Mouse (Mus musculus): ENCODE measurements around the gene Slc29a1. TPM values are rescaled to one million over a fixed set of nuclear protein-coding genes. Genes with fewer than 3 reads are reported as not detected.

Gene Slc29a1
- polyA plus RNA-seq, 1 experiment from 2014 or later = 49.4 TPM

- Histone ChIP-seq H3K9ac (ENCODE audit: low read length) (no peak overlapping the region), H3K4me3 (ENCODE audit: low read depth, low read length) (no peak overlapping the region), H3K27ac (replicated peaks) (no peak overlapping the region), H3K27me3 (ENCODE audit: control insufficient read depth, insufficient read depth, low read length) (no peaks in the 10 kb centered on the region), H3K4me1 (replicated peaks; ENCODE audit: control insufficient read depth, insufficient read depth) (no peaks in the 10 kb centered on the region), H3K4me2 (replicated peaks; ENCODE audit: low read depth) (no peak overlapping the region), H3K9me3 (ENCODE audit: control insufficient read depth, low read length) (no peaks in the 10 kb centered on the region), H3K36me3 (ENCODE audit: control insufficient read depth, insufficient read depth, low read length) (no peaks in the 10 kb centered on the region)
- DNase-seq (ENCODE audit: low spot score) = no peak
- ATAC-seq (ENCODE audit: low FRiP score, low TSS enrichment) = no peak
- TF ChIP-seq EP300 (optimal IDR thresholded peaks at IDR 0.05) (no peak), CTCF (IDR thresholded peaks at IDR 0.05; ENCODE audit: low read depth) (no peak)
- WGBS = 47% methylated on average over 4 of the region's 4 CpGs
Observed at GRCm38 (mm10) chr17:45616046-45616650, 16.7 kb upstream of the Slc29a1 start.

GRCm38 (mm10) chr17:45612921-45613320 lies 13.5 kb upstream of the Slc29a1 start:
- Histone ChIP-seq H3K9ac (ENCODE audit: low read length) (no peak overlapping the region), H3K27me3 (ENCODE audit: control insufficient read depth, insufficient read depth, low read length) (no peaks in the 10 kb centered on the region), H3K9me3 (ENCODE audit: control insufficient read depth, low read length) (no peaks in the 10 kb centered on the region), H3K4me2 (replicated peaks; ENCODE audit: low read depth) (no peak overlapping the region), H3K27ac (replicated peaks) (no peak overlapping the region), H3K4me1 (replicated peaks; ENCODE audit: control insufficient read depth, insufficient read depth) (no peaks in the 10 kb centered on the region), H3K36me3 (ENCODE audit: control insufficient read depth, insufficient read depth, low read length) (no peaks in the 10 kb centered on the region), H3K4me3 (ENCODE audit: low read depth, low read length) (no peak overlapping the region)
- no peak for DNase-seq (ENCODE audit: low spot score)
- no peak for ATAC-seq (ENCODE audit: low FRiP score, low TSS enrichment)
- TF ChIP-seq CTCF (IDR thresholded peaks at IDR 0.05; ENCODE audit: low read depth) = no peak
- no peak for TF ChIP-seq EP300 (optimal IDR thresholded peaks at IDR 0.05)
- 83% methylated on average over 7 of the region's 7 CpGs for WGBS

- WGBS = 73% methylated on average over 8 of the region's 8 CpGs
- no peak overlapping the region for H3K4me3 ChIP-seq (ENCODE audit: low read depth, low read length)
- no peak for DNase-seq (ENCODE audit: low spot score)
- no peaks in the 10 kb centered on the region for H3K27me3 ChIP-seq (ENCODE audit: control insufficient read depth, insufficient read depth, low read length)
- no peak for ATAC-seq (ENCODE audit: low FRiP score, low TSS enrichment)
- H3K4me1 ChIP-seq (replicated peaks; ENCODE audit: control insufficient read depth, insufficient read depth) = no peaks in the 10 kb centered on the region
- no peaks in the 10 kb centered on the region for H3K9me3 ChIP-seq (ENCODE audit: control insufficient read depth, low read length)
- H3K27ac ChIP-seq (replicated peaks) = no peak overlapping the region
- H3K36me3 ChIP-seq (ENCODE audit: control insufficient read depth, insufficient read depth, low read length) = no peaks in the 10 kb centered on the region
- H3K4me2 ChIP-seq (replicated peaks; ENCODE audit: low read depth) = no peak overlapping the region
- no peak overlapping the region for H3K9ac ChIP-seq (ENCODE audit: low read length)
- TF ChIP-seq CTCF (IDR thresholded peaks at IDR 0.05; ENCODE audit: low read depth) (no peak), EP300 (optimal IDR thresholded peaks at IDR 0.05) (no peak)
Observed at GRCm38 (mm10) chr17:45612008-45612407, 12.6 kb upstream of the Slc29a1 start.

GRCm38 (mm10) chr17:45610144-45610866 lies 10.9 kb upstream of the Slc29a1 start:
- TF ChIP-seq EP300 (optimal IDR thresholded peaks at IDR 0.05) = no peak
- no peak for TF ChIP-seq CTCF (IDR thresholded peaks at IDR 0.05; ENCODE audit: low read depth)
- no peak overlapping the region for H3K9ac ChIP-seq (ENCODE audit: low read length)
- no peaks in the 10 kb centered on the region for H3K27me3 ChIP-seq (ENCODE audit: control insufficient read depth, insufficient read depth, low read length)
- H3K4me2 ChIP-seq (replicated peaks; ENCODE audit: low read depth) = 0 out of 2 replicates have a peak overlapping the region, but pooled peaks have one; percentile 17
- no peak overlapping the region for H3K4me3 ChIP-seq (ENCODE audit: low read depth, low read length)
- H3K4me1 ChIP-seq (replicated peaks; ENCODE audit: control insufficient read depth, insufficient read depth) = no peaks in the 10 kb centered on the region
- 25% methylated on average over 5 of the region's 5 CpGs for WGBS
- no peaks in the 10 kb centered on the region for H3K36me3 ChIP-seq (ENCODE audit: control insufficient read depth, insufficient read depth, low read length)
- H3K9me3 ChIP-seq (ENCODE audit: control insufficient read depth, low read length) = no peaks in the 10 kb centered on the region
- ATAC-seq (ENCODE audit: low FRiP score, low TSS enrichment) (peak; percentile 80), DNase-seq (ENCODE audit: low spot score) (no peak)
- H3K27ac ChIP-seq (replicated peaks) = peak overlapping the region; percentile 79

GRCm38 (mm10) chr17:45608396-45608795 lies 9.0 kb upstream of the Slc29a1 start:
- ATAC-seq (ENCODE audit: low FRiP score, low TSS enrichment) (no peak), DNase-seq (ENCODE audit: low spot score) (no peak)
- TF ChIP-seq CTCF (IDR thresholded peaks at IDR 0.05; ENCODE audit: low read depth) = no peak
- TF ChIP-seq EP300 (optimal IDR thresholded peaks at IDR 0.05) = no peak
- Histone ChIP-seq H3K9me3 (ENCODE audit: control insufficient read depth, low read length) (no peaks in the 10 kb centered on the region), H3K4me2 (replicated peaks; ENCODE audit: low read depth) (no peak overlapping the region), H3K9ac (ENCODE audit: low read length) (no peak overlapping the region), H3K27me3 (ENCODE audit: control insufficient read depth, insufficient read depth, low read length) (no peaks in the 10 kb centered on the region), H3K4me1 (replicated peaks; ENCODE audit: control insufficient read depth, insufficient read depth) (no peaks in the 10 kb centered on the region), H3K27ac (replicated peaks) (no peak overlapping the region), H3K4me3 (ENCODE audit: low read depth, low read length) (no peak overlapping the region), H3K36me3 (ENCODE audit: control insufficient read depth, insufficient read depth, low read length) (no peaks in the 10 kb centered on the region)
- 86% methylated on average over 4 of the region's 4 CpGs for WGBS

Measured in stomach, postnatal 0 days (tissue).